Mouse (Mus musculus) hindbrain, embryonic 11.5 days (tissue): ENCODE results near the gene Gm13212. TPM values are rescaled to one million over a fixed set of nuclear protein-coding genes. Genes with fewer than 3 reads are reported as not detected.

ENCODE experiments used
- polyA plus RNA-seq: library from polyadenylated mRNA; unstranded; fragments of >200 nt; fragmentation: Nextera tagmentation; extraction: Ambion mirVana; gene quantifications from 2 replicates; pipeline ENCODE4 v1.2.1, GENCODE M21; 2014

The Gm13212 gene
- polyA plus RNA-seq, 1 experiment from 2014 or later, result 1.3 TPM

Other genes with a start within 250 kb of the Gm13212 start
- gene Zfp990, start 74.4 kb upstream of the Gm13212 start, polyA plus RNA-seq, result 0.08 TPM in 1 of 2 replicates, not detected in the other
- not detected in 2 replicates for gene Zfp980, start 85.5 kb downstream of the Gm13212 start, polyA plus RNA-seq